Mouse (Mus musculus) sigmoid colon, adult 10 weeks (tissue): ENCODE data around the gene Olfr709-ps1. TPM values are rescaled to one million over a fixed set of nuclear protein-coding genes. Genes with fewer than 3 reads are reported as not detected.

ENCODE experiments used
- polyA plus RNA-seq: library from polyadenylated mRNA; stranded (reverse); fragments of 350-450 nt; fragmentation: Illumina TruSeq; extraction: RNeasy Lipid Tissue Mini Kit (QIAGEN cat#74804); gene quantifications from one replicate; pipeline ENCODE4 v1.2.3, GENCODE M21; 2014; ENCODE audit warnings: low read depth, low replicate concordance

The Olfr709-ps1 gene
- polyA plus RNA-seq, result not detected

GRCm38 (mm10) chr7:106932119-106932518 lies at the start of gene Olfr709-ps1:
Gene Olfr709-ps1, minus strand, starts transcription at chr7:106932219.

GRCm38 (mm10) chr7:106975353-106975752 lies 43.3 kb upstream of the Olfr709-ps1 start, which contains the start of gene Olfr711:
Gene Olfr711, minus strand, starts transcription at chr7:106975453.

GRCm38 (mm10) chr7:106963837-106964236 lies 31.8 kb upstream of the Olfr709-ps1 start, which contains the start of gene Olfr6:
Gene Olfr6, minus strand, starts transcription at chr7:106963937.

GRCm38 (mm10) chr7:106948212-106948611 lies 16.2 kb upstream of the Olfr709-ps1 start, which contains the start of gene Olfr710:
Gene Olfr710, minus strand, starts transcription at chr7:106948312.

GRCm38 (mm10) chr7:106907676-106908075 lies 24.3 kb downstream of the Olfr709-ps1 start, which contains the start of gene Olfr1532-ps1:
Gene Olfr1532-ps1, plus strand, starts transcription at chr7:106908001.

GRCm38 (mm10) chr7:106901141-106901540 lies 30.9 kb downstream of the Olfr709-ps1 start, which contains the start of gene Olfr707:
Gene Olfr707, minus strand, starts transcription at chr7:106901241.

GRCm38 (mm10) chr7:106888062-106888461 lies 44.0 kb downstream of the Olfr709-ps1 start, which contains the start of gene Olfr706:
Gene Olfr706, minus strand, starts transcription at chr7:106888162.

GRCm38 (mm10) chr7:106876791-106877190 lies 55.2 kb downstream of the Olfr709-ps1 start, which contains the start of gene Olfr705:
Gene Olfr705, minus strand, starts transcription at chr7:106876891.

Other genes with a start within 250 kb of the Olfr709-ps1 start
- gene Olfr694, start 240.4 kb downstream of the Olfr709-ps1 start, polyA plus RNA-seq, result not detected
- not detected for gene Olfr695, start 215.8 kb downstream of the Olfr709-ps1 start, polyA plus RNA-seq
- gene Olfr697, start 189.8 kb downstream of the Olfr709-ps1 start, polyA plus RNA-seq, result not detected
- gene Olfr698, start 176.8 kb downstream of the Olfr709-ps1 start, polyA plus RNA-seq, result not detected
- not detected for gene Olfr699, start 139.0 kb downstream of the Olfr709-ps1 start, polyA plus RNA-seq
- gene Olfr700, start 123.4 kb downstream of the Olfr709-ps1 start, polyA plus RNA-seq, result not detected
- gene Olfr701, start 118.1 kb downstream of the Olfr709-ps1 start, polyA plus RNA-seq, result not detected
- gene Olfr702, start 98.3 kb downstream of the Olfr709-ps1 start, polyA plus RNA-seq, result not detected
- not detected for gene Olfr703, start 88.9 kb downstream of the Olfr709-ps1 start, polyA plus RNA-seq
- gene Olfr704, start 69.0 kb downstream of the Olfr709-ps1 start, polyA plus RNA-seq, result not detected
- gene Olfr705, start 55.3 kb downstream of the Olfr709-ps1 start, polyA plus RNA-seq, result not detected
- not detected for gene Olfr706, start 44.1 kb downstream of the Olfr709-ps1 start, polyA plus RNA-seq
- gene Olfr707, start 31.0 kb downstream of the Olfr709-ps1 start, polyA plus RNA-seq, result not detected
- not detected for gene Olfr1532-ps1, start 24.2 kb downstream of the Olfr709-ps1 start, polyA plus RNA-seq
- gene Olfr710, start 16.1 kb upstream of the Olfr709-ps1 start, polyA plus RNA-seq, result not detected
- gene Olfr6, start 31.7 kb upstream of the Olfr709-ps1 start, polyA plus RNA-seq, result not detected
- not detected for gene Olfr711, start 43.2 kb upstream of the Olfr709-ps1 start, polyA plus RNA-seq
- gene Olfr2, start 73.9 kb upstream of the Olfr709-ps1 start, polyA plus RNA-seq, result not detected
- gene Olfr713, start 99.0 kb upstream of the Olfr709-ps1 start, polyA plus RNA-seq, result not detected
- gene Olfr714, start 138.8 kb upstream of the Olfr709-ps1 start, polyA plus RNA-seq, result not detected
- not detected for gene Olfr17, start 161.0 kb upstream of the Olfr709-ps1 start, polyA plus RNA-seq
- not detected for gene Olfr715b, start 178.2 kb upstream of the Olfr709-ps1 start, polyA plus RNA-seq
- not detected for gene Olfr715, start 198.9 kb upstream of the Olfr709-ps1 start, polyA plus RNA-seq
- gene Olfr716, start 206.1 kb upstream of the Olfr709-ps1 start, polyA plus RNA-seq, result not detected
- gene Nlrp14, start 234.8 kb upstream of the Olfr709-ps1 start, polyA plus RNA-seq, result not detected